Mouse (Mus musculus) brain, embryonic 18.5 days (tissue): ENCODE measurements around the gene Sh2d3c.

ENCODE experiments used
- DNase-seq: peaks from one replicate; pipeline ENCODE4 v3.0.0-alpha.2; 2012; ENCODE audit warnings: low read depth, low spot score

The Sh2d3c gene

DNA sequence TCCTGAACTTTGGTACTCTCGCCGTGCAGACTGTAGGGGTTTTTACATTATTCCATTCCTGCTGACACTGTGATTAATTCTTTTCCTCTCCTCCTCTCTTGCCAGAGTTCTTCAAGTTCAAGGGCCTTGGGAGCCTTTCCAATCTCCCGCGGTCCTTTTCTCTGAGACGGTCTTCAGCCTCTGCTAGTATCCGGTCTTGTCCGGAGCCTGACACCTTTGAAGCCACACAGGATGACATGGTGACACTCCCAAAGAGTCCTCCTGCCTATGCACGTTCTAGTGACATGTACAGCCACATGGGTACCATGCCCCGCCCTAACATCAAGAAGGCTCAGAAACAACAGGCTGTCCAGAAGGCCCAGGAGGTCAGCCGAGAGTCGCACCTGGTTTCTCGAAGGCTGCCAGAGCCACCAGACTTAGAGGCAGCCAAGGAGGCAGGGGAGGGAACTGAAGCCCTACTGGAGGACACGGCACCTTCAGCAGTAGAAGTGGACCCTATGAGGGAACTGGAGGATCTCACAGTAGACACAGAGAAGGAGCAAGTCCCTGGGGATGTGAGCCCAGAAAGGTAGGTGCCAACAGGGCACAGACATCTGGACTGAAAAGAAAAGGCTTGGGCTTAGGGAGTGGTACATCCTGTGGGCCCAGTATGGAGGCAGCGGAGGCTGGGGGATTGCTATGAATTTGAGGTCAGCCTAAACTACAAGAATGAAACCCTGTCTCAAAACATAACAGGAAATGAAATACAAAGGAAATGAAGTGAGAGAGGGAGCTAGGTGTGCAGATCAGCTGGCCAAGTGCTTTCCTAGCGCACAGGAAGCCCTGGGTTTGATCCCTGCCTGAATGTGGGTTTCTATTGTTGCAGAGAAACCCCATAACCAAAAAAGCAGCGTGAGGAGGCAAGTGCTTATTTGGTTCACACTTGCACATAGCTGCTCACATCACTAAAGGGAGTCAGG is 4.3 kb downstream of the Sh2d3c start:
- DNase-seq: no peak

DNA sequence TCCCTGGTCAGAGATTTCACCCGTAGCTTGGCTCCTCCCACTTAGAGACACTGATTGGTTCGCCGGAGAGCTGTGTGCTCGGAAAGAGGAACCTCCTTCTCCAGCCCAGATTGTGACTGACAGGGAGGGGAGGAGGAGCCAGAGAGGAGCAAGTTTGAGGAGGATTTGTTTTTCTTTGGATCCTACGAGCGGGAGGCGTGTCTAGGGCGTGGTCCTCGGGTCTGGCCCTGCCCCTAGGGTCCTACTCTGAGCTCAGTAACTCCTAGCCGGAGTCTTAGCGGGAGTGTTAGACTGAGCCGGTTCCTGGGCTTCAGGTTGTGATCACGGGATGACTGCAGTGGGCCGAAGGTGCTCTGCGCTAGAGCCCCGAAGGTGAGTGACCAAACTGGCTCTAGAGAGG is 6.6 kb downstream of the Sh2d3c start:
- DNase-seq: peak; percentile 82

DNA sequence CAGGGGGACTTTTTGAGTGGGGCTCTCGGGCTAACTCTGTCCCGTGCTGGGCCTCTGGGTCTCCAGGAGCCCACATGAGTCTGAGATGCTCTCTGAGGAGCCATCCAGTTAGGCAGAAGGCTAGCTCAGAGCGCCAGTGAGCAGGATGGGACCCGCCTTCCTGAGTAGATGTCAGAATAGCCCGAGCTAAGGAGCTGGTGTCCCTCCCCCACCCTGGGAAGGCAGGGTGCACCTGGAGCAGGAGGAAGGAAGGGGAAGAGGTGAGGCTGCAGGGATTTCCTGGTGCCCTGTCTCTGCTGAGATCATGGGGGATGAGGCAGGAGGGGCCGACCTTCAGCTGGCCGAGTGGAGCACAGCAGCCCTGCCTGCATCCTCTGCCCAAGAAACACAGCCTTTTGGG is 7.6 kb downstream of the Sh2d3c start:
- DNase-seq: no peak

DNA sequence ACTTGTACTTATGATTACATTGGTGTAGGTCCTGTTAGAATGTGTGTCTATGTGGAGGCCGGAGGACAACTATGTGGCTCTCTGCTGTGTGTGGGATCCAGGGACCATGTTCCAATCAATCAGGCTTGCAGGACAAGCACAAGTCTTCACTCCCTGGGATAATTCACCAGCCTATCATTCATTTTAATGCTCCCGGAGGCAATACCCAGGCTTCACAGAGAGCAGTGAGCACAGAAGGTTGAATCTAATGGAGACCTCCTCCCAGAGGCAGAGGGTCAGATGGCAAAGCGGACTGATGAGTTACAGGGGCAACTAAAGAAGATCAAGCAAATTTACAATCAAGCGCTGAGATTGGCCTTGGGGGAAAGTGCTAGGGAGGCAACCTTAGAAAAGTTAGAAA is 8.7 kb downstream of the Sh2d3c start:
- DNase-seq: no peak

DNA sequence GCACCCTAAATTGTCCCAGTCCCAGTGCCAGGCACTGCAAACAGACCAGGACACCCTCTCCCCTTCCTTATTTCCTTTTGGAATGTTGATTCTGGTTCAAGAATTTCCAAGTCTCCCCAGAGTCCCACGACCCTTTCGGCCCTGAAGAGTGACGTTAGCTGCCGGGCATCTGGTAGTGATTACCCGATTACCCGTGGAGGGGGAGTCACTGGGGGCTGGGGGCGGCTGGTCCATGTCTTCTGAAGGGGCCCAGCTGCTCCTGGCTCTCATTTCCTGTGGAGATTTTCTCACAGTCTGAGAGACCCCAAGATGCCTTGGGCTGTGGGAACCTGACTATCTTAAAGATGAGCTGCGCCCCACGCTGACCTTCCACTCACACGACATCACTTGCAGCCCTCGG is 10.0 kb downstream of the Sh2d3c start:
- no peak for DNase-seq

DNA sequence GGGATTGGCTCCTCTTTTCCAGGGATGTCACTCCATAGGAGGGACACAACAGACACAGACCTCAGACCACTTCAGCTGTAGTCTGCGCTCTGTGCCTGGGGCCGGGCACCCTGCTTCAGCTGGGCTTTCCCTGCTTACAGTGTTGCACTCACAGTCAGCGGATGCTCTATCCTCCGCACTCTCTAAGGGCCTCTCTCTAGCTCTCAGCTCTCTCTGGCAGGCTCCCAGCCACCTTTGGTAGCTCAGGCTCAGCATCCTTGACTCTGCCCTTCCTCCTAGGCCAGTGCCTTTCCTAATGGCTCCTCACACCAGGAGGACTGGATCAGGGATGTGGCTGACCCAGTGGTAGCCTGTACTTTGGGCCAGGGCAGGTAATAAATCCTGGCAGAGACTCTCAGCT is 11.1 kb downstream of the Sh2d3c start:
- no peak for DNase-seq

DNA sequence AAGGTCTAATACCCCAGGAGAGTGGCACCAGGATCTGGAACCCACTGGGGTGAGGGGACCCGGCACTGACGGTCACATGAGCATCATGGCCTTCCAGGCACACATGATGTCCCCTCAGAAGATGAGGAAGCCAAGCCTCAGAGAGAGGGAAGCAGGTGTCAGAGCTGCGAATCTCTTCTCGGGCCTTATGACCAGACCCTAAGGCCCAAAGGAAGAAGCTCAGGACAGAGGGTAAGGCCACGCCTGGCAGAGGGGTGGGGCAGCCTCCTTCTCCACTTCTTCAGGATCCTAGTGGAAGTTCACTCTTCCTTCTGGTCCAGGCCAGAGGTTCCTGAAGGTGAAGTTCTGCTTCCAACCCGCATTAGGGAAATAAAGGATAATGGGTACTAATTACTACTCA is 11.8 kb downstream of the Sh2d3c start:
- DNase-seq: no peak

DNA sequence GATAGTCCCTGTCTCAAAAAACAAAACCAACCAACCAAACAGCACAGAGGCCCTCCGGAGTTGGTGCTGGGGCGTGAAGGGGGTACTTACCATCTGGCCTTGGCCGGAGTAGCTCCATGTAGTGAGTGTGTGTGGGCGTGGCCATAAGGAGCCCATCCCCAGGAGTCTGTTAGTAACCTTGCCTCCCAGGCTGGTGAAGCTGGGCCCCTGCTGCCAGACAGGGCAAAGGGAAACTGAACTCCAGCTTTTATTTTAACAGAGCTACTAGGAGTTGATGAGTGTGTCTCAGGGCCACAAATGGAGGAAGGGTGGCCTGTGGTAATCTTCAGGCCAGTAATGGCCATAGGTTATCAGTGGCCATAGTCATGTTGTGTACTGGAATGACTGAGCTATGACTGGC is 13.6 kb downstream of the Sh2d3c start:
- DNase-seq: no peak

DNA sequence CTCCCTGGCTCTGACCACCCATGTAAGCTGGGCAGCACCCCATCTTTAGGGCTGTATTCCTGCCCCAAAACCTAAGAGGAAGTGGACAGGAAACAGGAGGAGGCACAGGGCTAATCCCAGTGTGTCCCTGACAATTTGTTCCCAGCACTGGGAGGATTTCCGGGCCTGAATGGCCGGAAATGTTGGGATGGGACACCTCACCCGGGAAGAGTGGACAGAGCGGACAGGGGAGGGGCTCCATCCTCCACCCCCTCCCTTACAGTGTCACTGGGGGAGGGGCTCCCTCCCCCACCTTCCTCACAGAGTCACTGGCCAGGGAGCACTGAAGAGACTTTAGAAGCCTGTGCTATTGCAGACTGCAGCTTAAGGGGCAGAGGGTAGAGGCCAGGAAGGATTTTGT is 14.1 kb downstream of the Sh2d3c start:
- DNase-seq: no peak

DNA sequence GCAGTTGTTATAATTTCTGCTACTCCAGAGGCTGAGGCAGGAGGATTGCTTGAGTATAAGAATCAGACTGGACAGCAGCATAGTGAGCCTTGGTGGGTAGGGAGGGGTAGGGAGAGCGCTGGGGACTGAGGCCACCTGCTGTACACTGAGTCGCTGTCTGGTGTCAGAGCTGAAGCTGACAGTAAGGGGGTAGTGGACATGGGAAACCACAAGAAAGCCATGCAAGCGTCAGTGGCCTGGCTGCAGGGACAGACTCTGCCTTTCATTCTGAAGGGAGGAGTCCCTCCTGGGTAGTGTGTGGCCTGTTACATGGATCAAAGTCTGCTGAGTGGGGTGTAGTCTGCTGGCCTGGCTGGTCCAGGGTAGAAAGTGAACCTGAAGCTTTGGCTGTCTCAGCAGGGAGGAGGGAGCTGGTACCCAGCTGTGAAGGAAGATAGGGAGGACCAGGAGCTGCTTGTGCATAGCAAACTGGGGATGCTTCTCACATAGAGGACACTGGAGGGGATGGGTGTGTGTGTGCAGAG is 15.5 kb downstream of the Sh2d3c start:
- DNase-seq: no peak

DNA sequence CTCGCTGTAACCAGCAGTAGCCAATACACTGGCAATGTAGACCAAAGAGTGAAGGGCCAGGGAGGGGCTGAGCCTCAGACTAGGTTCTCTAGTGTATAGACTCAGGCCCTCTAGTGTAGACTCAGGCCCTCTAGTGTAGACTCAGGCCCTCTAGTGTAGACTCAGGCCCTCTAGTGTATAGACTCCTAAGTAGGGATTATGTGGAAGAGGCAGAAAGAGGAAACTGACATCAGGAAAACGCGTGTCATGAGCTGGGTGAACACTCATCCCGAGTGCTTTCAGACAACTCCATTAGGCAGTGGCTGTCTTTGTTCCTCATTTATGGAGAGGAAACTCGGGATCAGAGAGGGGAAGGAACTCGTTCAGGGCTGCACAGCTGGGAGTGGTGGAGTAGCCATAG is 16.2 kb downstream of the Sh2d3c start:
- no peak for DNase-seq

DNA sequence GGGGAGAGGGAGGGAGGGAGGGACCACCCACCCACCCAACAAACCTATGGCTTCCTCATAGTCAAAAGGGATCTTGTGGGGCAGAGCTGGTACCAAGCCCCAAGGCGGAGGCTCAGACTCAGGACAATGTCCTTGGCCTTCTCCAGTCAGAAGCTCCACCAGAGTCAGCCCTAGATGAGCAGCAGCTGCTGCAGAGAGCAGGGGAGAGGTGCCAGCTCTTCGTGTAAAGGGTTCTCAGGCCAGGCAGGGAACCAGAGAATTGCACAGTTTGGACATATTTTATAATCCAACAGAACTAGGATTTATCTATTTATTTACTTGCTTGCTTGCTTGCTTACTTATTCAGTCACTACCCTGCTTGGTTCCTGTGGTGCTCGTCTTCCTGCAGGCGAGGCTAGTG is 18.5 kb downstream of the Sh2d3c start:
- DNase-seq: no peak

DNA sequence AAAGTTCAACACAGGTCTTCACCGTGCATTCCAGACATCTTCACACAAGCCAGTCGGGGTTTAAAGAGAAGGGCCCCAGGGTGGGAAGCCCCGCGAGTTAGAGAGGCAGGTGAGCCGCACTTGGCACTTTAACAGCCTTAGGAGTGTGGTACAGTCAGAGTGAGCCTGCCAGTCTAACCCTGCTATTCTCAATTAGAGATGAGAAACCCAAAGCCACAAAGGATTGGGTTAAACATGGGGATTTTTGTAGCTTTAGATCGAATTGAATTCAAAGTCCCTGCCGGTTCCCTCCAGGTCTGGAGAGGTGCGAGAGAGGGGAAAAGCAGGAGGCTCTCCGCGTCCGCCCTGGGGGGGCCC is 20.0 kb downstream of the Sh2d3c start, which contains the start of gene 6330409D20Rik:
Gene 6330409D20Rik, minus strand, starts transcription at position 101 of the 357 bp plus-strand sequence.
- no peak for DNase-seq

DNA sequence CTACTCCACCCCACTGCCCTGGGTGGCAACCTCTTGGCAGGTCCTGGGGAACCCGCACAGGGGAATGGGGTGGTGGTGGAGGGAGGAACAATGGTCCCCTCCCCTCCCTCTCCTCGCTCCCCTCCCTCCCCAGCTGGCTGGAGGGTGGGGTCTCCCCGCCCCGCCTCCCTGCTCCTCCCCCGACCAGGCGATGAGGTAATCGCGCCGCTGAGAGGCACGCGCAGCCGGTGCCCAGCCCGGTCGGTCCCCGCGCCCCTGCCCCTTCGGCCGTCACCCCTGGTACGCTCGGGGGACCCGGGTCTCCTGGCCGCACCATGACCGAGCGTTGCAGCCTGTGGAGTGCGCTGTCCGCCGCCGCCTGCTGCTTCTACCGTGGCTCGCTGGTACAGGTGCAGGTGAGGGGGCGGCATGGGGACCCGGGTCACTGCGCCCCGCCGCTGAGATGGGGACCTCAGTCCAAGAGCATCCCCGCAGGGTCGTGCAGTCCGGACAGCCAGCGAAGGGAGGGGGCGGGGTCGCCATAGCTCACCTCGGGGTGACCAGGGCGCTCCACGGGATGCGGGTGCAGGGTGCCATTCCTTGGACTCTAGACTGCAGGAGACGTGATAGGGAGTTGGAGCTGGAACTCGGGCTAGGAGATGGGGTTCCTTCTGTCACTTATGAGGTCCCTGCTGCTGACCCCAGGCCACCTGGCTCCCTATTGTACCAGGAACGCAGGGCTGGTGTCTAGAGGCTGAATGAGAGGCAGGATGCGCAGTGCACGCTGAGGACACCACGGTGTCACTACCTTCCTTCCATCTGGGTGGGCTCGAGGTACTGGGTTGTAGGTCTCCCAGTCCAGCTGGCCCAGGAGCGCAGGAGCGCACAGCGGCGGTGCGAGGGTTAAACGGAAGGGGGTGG is 20.7 kb downstream of the Sh2d3c start:
- peak; percentile 54 for DNase-seq

DNA sequence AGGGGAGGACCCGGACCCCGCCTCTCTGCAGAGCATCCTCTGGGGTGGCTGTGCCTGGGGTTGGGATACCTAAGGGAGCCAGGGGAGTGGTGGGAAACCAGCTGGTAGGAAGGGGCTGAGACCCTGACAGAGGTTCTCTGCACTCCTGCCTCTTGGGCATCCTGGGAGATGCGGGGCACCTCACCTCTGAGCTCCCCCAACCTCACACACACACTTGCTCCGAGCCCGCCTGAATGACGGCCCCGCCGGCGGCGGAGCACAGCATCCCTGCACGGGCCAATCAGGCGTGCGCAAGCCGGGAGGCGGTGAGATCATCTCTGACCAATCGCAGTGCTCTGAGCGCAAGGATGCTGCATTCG is 21.3 kb downstream of the Sh2d3c start:
- DNase-seq: peak; percentile 83

DNA sequence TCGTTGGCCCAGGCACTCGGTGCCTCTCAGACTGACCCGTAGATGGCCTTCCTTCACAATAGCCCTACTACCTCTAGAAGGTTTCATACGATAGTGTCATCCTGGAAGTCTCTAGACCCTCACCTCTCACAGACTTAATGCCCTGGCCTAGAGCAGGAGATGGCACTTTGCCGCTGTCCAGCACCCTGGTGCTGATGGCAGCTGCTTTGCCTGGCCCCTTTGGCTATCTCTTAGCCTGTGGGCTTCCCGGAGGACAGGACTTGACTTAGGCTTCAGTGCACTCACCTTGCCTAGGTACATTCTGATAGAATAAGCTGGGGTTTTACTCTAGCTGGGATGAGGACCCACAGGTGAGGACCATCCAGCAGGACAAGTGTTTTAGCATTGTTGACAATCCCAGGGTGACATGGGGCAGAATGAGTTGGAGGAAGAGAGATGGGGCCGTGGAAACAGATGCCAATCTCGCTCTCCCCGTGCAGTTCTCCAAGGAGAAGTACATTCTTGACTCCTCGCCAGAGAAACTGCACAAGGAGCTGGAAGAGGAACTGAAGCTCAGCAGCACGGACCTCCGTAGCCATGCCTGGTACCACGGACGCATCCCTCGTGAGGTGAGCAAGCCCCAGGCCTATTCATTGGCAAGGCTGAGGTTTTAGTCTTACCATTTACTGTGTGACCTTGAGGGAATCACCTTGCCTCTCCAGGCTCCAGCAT is 23.6 kb downstream of the Sh2d3c start:
- DNase-seq: no peak

DNA sequence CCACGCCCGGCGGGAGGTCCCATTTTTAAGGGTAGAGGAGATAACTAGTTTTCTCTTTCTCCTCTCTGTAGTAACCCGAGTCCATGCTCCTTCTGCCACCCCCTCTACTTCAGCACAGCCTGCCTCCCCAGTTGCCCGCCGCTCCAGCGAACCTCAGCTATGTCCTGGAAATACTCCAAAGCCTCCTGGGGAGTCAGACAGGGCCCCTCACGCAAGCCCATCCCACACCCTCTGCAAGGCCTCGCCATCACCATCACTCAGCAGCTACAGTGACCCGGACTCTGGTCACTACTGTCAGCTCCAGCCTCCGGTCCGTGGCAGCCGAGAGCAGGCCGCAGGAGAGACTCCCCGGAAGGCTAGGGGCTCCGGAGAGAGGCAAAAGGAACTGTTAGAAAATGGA is 28.2 kb downstream of the Sh2d3c start:
- no peak for DNase-seq

DNA sequence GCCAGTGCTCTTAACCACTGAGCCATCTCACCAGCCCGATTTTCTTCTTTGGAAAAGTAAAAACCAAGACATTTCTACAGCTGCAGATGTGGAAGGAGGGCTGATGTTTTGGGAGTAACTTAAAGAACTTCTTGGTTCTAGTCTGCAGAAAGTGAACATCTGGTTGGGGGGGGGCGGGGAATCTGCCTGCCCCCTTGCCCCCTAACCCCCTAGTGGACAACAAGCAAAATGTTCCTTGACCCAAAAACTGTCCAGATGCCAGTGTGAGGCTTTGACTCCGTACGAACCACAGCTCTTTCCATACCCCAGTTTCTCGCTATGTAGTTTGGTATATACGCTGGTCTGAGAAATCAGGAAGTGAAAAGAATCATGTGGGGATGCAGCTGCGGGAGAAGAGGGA is 29.3 kb downstream of the Sh2d3c start:
- no peak for DNase-seq

DNA sequence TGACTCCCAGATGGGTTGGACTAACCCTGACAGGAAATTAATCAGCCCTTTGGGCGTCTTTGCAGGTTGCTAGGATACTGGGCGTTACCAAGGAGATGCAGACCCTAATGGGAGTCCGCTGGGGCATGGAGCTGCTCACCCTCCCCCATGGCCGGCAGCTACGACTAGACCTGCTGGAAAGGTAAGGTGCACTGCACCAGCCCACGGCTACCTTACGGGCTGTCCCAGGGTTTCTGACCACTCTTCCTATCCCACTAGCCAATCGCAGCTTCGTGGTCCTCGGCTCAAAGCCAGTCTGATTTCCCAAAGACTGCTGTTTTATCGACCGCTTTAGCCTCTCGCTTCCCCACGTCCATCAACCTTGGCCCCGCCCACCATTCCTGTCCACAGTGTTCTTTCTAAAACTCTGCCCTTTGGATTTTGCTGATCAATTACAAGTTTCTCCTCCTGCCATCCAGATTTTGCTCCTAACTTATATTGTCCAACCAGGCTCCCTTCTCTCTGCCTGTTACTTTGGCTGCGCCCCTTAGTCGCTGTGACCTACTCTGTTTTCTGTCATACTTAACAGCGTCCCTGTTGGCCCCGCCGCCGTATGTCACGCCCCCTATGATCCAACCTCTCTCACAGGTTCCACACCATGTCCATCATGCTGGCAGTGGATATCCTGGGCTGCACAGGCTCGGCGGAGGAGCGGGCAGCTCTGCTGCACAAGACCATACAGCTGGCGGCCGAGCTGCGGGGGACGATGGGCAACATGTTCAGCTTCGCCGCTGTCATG is 30.2 kb downstream of the Sh2d3c start:
- DNase-seq: no peak

DNA sequence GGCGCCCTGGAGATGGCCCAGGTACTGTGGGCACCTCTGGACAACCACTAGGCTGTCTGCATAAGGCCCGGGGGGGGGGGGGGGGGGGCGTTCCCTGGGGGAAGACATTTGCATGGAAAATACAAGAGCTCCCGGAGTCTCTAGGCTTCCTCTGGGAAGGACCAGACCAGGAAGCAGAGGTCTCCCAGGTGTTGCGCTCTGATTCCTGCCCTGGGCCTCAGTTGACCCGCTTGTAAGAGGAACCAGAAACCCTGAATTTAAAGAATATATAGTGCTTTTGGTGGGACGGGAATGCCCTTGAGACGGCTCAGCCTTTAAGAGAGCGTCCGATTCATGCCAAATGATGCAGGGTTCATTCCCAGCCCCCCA is 30.8 kb downstream of the Sh2d3c start:
- DNase-seq: no peak

DNA sequence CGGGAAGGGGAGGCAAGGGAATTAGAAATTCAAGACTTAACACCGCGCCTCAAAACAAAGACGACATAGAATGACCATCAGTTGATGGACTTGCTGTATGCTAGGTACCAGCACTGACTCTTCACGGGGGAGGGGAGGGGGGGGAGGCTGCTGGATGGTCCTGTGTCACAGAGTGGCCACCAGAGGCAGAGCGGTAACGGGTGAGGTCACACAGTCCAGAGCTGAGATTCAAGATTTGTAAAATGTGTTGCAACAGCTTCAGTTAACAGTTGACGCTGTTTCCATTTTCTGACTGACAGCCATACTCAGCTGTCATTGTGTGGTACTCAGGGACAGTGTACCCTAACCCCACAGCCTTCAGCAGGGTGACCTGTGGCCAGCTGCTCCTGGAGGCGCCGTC is 31.3 kb downstream of the Sh2d3c start:
- DNase-seq: no peak
